Mouse (Mus musculus) lung, postnatal 10 days (tissue): ENCODE measurements around the gene Scamp1.
"Not testable (repeated sequence)": the region's sequence is repeated elsewhere in the genome, so short reads cannot be mapped to it uniquely, and the experiment has no call there.

Experiments used
- DNase-seq: peaks from one replicate; pipeline ENCODE4 v3.0.0; 2021

Gene Scamp1

DNA sequence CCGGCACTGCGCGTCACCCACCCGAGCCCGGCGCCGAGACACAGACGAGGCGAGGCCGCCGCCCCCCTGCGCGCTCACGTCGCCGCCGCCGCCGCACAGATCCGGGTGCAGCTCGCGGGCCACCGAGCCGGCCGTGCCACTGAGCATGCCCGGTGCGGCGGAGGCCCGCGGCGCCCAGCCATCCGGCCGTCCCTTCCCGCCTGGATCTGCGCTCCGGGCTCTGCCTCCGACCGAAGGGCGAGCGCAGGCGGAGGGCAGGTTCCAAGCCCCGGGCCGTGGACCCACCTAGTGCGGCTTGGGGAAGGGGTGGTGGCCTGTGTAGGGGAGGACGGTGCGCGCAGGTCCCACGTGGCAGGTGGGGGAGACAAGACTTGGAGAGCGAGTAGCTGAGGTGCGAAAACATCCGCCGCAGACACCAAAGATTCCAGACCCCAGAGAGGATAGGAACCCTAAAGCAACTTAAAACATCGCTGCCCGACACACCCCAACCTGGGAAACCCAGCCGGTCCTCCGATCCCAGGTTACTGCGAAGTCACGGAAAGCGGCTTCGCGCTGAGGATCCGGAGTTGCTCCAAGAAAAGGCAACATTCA, at the start of gene Scamp1:
Gene Scamp1, minus strand, starts transcription at position 577 of the 591 bp plus-strand sequence.
- peak; percentile 93 for DNase-seq

DNA sequence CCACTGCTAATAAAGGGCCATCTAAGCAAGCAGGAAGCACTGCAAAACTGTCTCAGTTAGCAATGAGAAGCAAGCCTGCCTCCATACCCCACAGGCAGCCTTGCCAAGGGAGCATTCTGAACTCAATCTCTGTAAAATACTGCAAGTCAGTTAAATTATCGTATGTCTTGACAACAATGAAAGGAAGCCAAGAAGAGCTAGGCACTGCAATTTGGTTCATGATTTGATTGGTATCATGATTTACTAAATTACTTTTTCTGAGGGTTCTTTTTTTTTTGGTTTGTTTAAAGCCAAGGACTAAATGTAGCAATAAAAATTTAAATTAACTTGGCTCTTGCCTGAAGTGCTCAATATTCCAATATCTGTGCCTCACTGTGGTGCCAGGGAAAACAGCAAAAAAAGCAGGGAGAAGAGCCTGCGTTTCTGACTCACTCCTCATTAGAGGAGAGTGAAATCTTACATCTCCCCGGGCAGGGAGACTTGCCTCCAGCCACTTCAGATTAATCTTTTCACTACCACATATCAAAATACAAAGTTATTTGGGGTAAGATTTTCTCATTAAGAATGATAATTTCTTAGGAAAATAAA, 44.8 kb upstream of the Scamp1 start:
- no peak for DNase-seq

DNA sequence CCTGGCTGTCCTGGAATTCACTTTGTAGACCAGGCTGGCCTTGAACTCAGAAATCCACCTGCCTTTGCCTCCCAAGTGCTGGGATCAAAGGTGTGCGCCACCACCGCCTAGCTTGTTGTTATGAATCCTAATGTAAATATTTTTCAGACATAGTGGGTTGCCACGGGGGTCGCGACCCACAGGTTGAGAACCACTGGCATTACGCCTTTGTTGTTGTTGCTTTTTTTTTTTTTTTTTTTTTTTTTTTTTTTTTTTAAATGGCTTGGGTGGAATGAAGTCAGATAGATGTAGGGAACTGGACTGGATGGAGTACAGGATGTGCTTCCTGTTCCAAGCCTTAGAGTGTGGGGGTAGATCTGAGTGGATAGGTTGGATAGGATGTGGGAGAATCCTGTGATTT, 43.3 kb upstream of the Scamp1 start:
- not testable (repeated sequence) for DNase-seq

DNA sequence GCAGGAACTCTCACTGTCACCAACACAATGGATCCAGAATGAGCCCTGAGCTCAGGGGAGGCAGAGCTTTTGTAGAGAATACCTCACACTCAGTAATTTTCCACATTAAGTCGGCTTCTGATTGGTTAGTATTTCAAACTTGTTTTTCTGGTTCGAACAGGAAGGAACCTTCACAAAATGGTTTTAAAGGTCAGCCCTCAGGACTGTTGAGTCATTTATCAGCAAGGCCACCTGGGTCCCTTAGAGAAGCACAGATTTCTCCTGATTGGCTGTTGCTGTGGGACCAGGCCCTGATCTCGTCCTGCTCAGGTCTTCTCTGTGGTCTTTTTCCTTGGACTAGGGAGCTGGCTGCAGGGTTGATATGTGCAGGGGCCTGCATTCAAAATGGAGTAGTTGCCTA, 42.4 kb upstream of the Scamp1 start:
- no peak for DNase-seq

DNA sequence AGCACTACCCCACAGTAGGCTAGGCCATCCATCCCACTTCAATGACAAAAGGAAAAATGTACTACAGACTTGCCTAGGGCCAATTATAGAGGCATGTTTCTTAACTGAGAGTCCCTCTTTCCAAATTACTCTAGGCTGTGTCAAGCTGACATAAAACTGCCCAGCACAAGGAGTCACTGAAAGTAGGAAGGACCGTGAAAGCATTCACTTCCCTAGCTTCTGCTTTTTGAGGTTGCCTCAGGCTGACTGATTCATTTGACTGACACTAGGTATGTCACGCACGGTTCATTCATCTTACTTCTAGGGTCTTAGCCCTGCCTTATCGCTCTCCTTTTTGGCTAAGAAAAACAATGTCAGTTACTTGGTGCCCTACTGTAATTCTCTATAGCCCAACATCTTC, 36.8 kb upstream of the Scamp1 start:
- DNase-seq = no peak

DNA sequence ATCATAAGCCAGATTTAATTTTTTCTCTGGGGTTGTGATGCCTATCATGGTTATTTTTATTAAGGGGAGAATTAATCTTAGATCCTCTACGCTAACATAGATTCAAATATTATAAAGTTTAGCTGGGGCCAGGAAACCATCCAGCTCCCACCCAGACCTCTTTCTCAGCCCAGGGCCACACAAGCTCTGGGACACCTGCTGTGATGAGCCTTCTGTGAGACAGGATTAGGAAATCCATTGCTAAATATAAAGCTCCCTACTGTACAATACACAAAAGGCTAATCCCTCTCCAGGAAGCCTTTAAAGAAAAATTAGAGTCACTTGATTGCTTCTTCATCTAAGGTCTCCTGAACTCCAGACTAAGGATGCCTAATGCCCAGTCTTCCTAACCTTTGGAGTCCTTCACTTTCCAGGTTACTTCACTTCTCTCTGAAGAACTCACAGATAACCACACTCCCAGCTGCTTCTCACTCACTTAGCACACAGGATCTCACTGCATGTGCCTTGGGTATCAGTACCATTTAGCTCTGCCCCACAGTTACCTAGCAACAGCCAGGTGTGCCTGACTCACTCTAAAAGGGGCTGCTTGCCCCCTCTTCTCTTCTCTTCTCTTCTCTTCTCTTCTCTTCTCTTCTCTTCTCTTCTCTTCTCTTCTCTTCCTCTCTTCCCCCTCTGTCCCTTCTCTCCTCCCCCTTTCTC, 35.6 kb upstream of the Scamp1 start:
- no peak for DNase-seq

DNA sequence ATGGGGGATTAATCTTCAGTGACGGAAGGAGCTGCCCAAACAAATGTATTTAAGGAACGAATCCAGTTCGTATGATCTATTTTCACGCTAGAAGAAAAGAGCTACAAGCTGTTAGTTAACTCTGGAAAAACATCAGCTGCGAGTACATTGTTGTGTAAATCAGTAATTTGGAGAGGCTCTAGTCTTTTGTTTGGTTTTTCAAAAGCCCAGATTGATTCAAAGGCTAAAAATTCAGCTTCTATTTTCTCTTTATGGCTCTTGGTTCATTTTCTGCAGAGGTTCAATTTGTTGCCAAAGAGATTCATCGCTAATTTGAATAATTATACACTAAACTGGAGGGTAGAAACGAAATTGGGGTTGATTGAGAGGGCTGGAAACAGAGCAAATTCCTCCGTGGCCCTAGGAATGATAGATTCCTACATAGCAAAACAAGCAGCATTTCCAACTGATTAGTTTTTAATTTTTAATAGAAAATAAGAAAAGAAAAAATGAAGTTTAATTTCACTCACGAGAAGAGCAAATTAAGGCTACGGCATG, 31.4 kb upstream of the Scamp1 start:
- no peak for DNase-seq

DNA sequence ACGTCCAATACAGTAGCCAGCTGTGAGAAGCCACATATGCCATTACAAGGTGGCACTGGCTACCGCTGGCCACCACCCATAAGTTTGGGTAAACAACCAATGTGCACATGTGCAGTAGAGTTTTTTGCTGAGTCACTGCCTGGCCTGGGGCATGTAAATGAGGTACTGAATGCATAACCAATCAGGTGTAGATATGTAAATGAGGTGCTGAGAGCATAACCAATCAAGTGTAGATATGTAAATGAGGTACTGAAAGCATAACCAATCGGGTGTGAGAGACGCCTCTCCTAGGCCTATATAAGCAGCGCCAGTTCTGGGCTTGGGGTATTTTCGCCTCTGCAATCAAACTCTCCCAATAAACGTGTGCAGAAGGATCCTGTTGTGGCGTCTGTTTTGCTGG, 27.2 kb upstream of the Scamp1 start:
- not testable (repeated sequence) for DNase-seq

DNA sequence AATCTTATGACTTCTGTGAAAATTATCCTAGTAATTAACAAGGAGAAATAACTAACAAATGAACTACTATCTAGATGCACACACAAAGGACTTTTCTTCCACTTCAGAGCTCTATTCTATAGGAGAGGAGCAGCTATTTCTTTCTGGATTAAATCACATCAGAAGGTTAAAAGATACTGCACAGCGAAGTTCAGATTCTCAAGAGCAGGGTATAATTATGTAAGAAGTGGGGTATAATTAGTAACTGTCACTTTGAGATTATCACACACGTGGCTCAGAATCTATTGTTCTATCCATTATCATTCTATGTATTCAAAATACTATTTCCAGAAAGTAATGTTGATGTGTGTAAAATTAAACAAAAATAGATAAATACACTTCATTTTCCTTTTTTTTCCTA, 22.6 kb upstream of the Scamp1 start:
- DNase-seq = no peak

DNA sequence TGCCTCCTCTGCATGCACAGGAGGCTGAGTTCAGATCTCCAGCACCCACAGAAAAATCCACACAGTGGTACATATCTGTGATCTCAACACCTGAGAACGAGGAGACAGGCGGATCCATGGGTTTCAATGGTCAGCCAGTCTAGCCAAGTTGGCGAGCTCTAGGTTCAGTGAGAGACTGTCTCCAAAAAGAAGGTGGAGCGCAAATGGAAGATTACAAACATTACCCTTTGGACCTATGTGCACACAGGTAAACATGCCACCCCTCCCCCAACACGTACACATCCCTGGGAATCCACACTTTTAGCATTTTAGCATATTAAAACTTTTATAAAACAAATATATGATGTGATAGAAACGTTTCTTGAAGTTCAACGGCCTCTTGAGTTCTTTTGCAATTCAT, 21.9 kb upstream of the Scamp1 start:
- no peak for DNase-seq

DNA sequence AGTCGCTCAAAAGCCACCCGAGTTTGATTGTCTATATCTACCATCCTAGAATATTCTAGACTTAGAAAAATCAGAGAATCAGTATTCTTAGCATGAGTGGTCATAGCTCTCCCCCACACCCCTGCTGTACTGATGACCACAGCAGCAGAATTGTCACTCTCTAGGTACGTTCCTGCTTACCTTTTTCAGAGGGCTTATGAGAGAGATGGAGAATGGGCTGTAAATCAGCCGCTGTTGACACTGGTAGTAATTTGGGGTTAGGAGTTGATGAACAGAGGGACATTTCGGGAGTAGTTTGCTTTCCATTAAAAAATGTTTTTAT, 21.3 kb upstream of the Scamp1 start:
- DNase-seq = no peak

DNA sequence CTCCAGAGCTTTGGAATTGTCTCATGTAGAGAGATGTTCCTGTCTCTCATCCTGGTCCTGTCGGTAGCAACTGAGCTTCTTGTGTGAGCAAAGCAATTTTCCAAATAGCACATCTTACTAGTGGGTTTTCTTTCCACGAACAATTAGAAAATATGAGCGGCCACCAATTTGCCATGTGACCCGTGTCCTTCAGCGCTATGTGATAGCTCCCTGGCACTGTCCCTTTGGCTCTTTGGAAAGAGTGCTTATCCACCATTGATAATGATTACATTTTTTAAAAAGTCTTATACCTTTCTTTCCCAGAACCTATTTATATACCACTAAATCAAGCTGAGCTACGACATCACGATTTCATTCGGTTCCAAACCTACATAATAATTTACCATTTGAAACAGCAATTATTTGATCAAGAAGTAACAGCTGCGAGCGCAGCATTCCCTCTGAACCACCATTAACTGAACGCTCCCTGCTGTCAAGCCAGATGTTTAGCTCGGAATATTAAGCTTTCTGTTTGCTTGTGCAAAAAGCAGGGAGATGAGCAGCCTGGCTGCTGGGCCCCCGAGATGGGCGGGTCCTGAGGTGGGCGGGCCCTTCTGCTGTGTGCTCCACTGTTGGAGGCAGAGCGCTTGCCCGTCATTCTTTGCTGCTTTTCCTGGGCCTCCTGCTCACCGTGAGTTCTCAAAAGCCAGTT, 20.8 kb upstream of the Scamp1 start:
- DNase-seq = peak; percentile 65

DNA sequence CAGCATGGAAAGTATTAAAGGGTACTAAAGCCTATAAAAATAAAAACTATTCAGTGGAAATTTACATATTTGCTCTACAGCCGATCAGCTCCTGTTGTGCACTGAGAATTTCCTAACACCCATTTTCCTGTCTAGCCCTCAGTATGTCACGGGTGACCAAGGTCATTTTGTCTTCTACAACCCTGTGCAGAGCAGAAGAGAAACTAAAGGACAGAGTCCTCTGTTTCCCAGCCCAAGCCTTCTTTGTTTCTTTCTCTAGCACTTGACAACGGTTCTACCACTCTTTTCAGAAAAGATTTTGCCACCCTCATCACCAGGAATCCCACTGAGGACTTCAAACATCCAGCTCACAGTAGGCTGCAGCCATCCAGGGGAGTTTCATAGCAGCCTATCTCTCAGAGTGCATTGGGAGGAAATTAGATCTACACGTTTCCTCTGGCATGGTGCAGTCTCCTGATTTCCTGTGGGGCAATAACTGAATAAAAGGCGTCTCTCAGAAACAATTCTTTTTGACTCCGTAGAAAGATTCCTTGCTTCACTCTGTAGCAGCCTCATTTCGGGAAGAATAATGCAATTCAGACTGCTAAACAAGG, 15.4 kb upstream of the Scamp1 start:
- DNase-seq = no peak

DNA sequence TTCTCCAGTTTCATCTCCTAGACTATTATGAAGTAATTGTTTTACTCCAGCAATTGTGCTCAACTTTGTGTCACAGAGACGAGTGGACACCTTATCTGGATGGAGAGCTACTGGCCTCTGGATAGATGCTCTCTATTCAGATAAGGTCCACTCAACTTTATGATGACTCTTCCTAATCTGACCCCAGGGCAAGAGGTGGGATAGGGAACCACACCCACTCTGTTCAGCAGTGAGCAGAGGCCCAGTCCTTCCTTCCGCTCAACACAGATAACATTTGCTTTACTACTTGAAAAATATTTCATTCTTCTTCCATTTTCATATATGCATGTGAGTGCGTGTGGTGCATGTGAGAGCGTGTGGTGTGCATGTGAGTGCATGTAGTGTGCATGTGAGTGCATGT, 14.6 kb upstream of the Scamp1 start:
- no peak for DNase-seq

DNA sequence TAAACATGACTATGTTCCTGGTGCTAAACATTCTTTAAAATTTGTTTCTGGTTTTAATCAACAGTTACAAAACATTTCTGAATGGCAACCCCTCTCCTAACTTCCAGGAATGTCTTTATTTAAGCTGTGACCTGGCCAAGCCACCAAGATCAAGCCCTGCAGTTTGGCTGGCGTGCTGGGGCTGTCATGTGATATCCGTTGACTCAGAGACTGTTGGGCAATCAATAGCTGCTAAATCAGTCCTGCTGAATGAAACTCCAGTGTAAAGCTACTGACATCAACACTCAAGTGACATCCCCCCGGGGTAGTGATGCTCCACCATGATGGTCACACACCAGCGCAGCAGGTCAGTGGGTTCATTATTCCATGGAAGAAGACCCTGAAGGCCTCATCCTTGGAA, 12.7 kb upstream of the Scamp1 start:
- peak; percentile 27 for DNase-seq

DNA sequence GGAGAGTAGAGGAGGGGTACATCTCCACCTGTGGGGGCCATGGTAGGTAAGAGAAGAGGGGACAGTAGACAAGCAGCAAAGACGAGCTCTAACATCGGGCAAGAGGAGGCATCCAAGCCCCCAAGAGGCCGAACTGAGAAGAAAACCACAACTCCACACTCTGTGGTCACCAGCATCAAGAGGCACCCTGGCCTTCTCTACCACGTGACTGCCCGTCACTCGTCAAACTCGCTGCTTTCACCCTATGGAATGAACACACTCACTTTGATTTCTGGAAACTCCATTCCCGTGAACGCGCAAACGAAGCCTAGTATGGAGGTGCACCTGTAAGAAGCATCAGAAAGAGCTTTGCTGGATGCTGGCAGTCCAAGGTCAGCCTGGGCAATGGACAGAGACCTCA, 10.7 kb upstream of the Scamp1 start:
- no peak for DNase-seq

DNA sequence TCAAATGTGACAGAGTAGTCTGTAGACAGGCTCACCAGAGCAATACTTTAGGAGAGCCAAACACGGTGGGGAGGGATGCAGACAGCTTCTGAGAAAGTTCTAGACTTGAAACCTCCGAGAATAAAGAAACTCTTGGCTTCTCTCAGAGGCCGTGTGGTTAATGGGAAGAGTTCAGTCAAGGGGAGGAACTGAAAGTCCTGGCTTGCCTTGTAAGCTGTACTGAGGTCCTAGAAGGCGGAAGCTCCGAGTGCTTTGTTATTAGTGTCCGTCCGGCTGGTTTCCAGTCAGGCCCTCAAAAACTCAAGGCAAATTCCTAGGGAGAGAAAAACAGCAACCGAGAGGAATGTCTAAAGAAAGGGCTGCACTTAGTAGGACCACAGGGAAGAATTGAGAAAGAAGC, 10.3 kb upstream of the Scamp1 start:
- no peak for DNase-seq

DNA sequence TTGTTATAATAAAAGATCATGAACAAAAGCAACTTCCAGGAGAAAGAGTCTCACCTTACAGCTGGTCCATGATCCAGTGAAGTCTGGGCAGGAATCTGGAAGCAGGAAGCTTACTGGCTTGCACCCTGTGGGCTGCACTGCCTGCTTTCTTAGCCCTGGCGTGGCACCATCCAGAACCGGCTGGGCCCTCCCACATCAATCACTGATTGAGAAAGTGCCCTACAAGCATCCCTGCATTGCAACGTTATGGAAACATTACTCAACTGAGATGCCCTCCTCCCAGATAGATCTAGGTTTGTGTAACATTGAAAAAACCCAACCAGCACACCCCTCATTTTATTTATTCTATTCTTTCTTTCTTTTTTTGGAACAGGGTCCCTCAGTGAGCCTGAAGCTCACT, 9.2 kb upstream of the Scamp1 start:
- no peak for DNase-seq

DNA sequence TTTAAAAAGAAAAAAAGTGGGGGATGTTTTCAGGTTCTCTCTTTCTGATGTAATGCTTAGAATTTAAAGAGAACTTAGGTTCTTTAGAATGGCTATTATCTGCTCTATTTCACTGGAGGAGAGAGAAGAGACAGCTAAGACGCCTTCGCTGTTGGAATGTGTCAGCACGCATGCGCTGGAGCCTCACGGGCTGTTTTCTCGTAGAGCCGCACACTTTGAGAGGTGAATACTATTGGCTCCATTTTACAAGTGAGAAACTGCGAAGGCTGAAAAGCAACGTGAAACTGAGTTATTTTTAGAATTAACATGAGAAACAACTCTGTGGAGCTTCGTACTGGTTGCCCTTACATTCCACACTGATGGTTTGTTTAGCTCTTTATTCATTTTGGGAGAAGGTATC, 8.3 kb upstream of the Scamp1 start:
- no peak for DNase-seq

DNA sequence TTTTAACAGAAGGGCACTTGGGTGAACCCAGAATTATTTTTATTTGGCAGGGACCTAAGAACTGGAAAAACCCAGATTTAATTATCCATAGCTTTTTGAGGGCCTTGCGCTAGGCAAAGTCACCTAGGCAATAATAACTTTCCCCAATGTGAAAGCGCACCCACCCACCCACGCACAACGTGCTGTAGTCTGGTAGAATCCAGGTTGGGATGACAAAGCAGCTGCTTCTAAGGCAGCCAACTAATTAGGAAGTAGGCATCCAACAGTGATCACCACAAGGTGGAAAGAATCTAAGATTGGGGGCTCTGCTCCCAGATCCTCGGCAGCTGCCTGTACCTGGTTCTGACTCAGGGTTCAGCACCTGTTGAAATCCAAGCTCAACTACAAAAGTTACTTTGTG, 538 bp upstream of the Scamp1 start:
- no peak for DNase-seq

DNA sequence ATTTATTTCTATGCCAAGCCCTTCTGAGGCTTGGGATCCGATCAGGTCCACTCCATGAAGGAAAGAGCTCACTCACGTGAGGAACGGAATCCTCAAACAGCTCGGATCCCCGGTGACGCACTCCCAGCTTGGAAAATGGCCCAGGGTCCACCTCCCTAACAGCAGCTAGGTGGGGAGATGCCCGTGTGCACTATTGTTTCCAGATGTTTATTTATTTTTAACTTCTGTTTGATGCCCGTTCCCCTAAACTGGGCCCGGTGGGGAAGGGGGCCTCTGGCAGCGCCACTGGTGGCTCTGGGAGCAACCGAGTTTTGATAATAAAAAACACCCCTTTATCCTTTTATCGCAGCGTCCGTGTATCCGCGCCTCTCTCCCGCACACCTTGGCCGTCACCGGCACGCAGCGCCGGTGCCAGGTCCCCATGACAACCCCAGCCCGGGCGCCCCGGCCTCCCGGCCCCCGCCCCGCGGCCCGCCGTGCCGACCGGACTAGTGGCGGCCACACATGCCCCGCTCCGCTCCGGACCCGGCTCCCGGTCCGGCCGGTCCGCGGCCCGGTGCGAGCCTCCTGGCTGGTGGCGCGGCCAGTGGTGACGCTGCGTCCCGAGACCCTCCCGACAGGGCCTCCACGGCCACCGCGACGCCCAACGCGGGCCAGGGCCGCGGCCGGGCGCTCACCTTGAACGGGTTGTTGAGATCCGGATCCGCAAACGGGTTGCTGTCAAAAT, 951 bp downstream of the Scamp1 start:
- peak; percentile 64 for DNase-seq

DNA sequence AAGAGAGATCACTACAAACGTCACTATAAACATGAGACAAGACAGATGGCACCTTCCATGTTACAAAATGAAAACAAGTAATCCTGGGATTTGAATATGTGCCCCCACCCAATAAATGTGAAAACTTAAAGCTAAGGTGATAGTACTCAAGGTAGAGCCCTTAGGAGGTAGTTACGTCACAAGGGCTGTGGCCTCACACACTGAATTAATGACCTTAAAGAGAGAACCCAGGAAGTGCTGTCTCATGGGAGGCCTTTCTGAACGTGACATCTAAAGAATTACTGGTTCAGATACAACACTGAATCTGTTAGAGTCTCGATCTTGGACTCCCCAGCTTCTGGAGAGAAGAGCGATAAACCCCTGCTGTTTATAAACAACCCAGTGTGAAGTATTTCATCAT, 6.2 kb downstream of the Scamp1 start:
- no peak for DNase-seq

DNA sequence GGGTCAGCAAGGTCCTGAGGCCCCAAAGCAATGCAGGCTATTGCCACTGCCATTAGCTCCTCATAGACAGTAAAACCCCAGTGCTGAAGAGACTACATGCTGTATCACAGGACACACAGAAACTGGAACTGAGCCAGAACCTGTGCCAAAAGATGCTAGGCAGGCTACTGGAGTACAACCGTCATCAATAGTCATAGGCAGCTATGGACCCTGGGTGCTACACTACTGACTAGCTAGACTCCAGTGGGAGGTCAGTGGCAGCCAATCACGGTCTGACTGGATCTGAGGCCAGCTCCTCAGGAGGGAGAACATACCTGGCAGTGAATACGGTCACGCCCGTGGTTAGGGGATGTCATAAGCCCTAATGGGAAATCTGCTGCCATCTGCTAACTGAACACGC, 14.4 kb downstream of the Scamp1 start:
- no peak for DNase-seq
